8 mouse cellular contexts compared by ENCODE assay signal in the genomic region with DNA sequence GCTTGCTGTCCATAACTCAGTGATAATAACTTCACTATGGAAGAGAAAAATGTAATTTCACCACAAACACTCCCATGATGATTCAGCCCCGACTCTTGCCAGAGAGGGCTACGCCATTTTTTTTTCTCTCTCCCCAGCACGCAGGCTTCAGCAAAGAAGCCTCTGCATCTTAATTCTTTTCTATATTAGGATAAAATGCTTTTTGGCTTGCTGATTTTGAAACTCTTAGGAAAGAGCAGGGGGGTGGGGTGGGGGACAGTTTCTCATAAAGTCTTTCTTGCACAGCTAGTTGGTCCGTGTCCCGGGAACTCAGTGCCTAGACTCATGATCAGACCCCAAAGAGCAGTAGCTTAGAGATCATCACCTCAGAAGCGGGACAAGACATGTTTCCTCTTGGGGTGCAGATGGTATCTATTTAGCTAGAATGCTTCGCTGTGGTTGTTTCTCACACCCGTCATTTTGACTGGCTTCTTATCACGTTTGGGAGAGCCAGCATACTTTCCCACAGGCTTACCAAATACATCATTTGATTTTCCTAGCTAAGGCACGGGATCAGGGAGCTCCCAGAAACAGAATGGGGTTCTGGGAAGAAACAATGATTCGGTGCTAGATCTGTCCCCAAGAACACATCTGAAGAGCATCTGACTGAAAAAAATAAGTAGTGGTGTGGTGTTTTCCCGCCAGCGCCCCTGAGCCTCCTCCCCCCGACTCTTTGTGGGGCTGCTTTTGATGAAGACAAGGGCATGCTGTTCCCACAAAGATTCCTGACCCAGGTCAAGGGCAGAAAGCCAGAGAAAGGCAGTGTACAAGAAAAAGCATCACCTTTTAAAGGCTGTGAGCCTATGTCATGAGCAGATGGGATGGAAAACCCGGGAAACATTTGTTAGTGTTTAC.
DNase-seq lines count a peak whose midpoint lies in the region; ATAC-seq lines count a peak whose summit lies in the region.

No protein-coding gene starts in this region.

- no peaks in the 10 kb centered on the region for H3K36me3 ChIP-seq in kidney, embryonic 16.5 days (ENCODE audit: insufficient read depth, low read length)
- H3K36me3 ChIP-seq in hindbrain, embryonic 12.5 days = no peaks in the 10 kb centered on the region
- no peaks in the 10 kb centered on the region for H3K36me3 ChIP-seq in neural tube, embryonic 11.5 days (ENCODE audit: control insufficient read depth, insufficient read depth, low read length)

- H3K4me2 ChIP-seq in kidney, embryonic 16.5 days (replicated peaks; ENCODE audit: low read depth, low read length) = peak overlapping the region; percentile 30; the same call in 1 of the 2 replicates
- no peak overlapping the region for H3K4me2 ChIP-seq in hindbrain, embryonic 12.5 days (replicated peaks)
- no peak overlapping the region for H3K4me2 ChIP-seq in neural tube, embryonic 11.5 days (ENCODE audit: low read depth)

- no peaks in the 10 kb centered on the region for H3K4me1 ChIP-seq in kidney, embryonic 16.5 days (ENCODE audit: insufficient read depth, low read length)
- H3K4me1 ChIP-seq in hindbrain, embryonic 12.5 days = peaks cover 14% of the 10 kb centered on the region
- H3K4me1 ChIP-seq in neural tube, embryonic 11.5 days (ENCODE audit: control insufficient read depth, insufficient read depth, low read length) = peaks cover 4% of the 10 kb centered on the region; the same call in 1 of the 2 replicates

- H3K9ac ChIP-seq in kidney, embryonic 16.5 days (replicated peaks; ENCODE audit: low read length) = no peak overlapping the region
- no peak overlapping the region for H3K9ac ChIP-seq in hindbrain, embryonic 12.5 days
- H3K9ac ChIP-seq in neural tube, embryonic 11.5 days (ENCODE audit: low read length) = no peak overlapping the region

- H3K9me3 ChIP-seq in kidney, embryonic 16.5 days (ENCODE audit: low read length) = no peaks in the 10 kb centered on the region
- no peaks in the 10 kb centered on the region for H3K9me3 ChIP-seq in hindbrain, embryonic 12.5 days (replicated peaks)
- no peaks in the 10 kb centered on the region for H3K9me3 ChIP-seq in neural tube, embryonic 11.5 days (ENCODE audit: control insufficient read depth, low read length)

- no peaks in the 10 kb centered on the region for H3K27me3 ChIP-seq in kidney, embryonic 16.5 days (ENCODE audit: insufficient read depth, low read length)
- no peaks in the 10 kb centered on the region for H3K27me3 ChIP-seq in hindbrain, embryonic 12.5 days
- H3K27me3 ChIP-seq in neural tube, embryonic 11.5 days (ENCODE audit: control insufficient read depth, insufficient read depth, low read length) = no peaks in the 10 kb centered on the region

- no peak for DNase-seq in kidney, adult 18-20 months
- peak; percentile 85 for DNase-seq in fibroblast of lung, adult 2 months (ENCODE audit: low read depth)
- no peak for DNase-seq in neural tube, embryonic 11.5 days (ENCODE audit: low spot score)
- DNase-seq in thymus, postnatal 0 days (ENCODE audit: low spot score) = no peak
- DNase-seq in cerebellum, adult 9-10 months = no peak

- H3K27ac ChIP-seq in kidney, embryonic 16.5 days (ENCODE audit: low read length) = peak overlapping the region; percentile 57; the same call in 1 of the 2 replicates
- H3K27ac ChIP-seq in hindbrain, embryonic 12.5 days = peak overlapping the region; percentile 25; the same call in 1 of the 2 replicates
- H3K27ac ChIP-seq in neural tube, embryonic 11.5 days (ENCODE audit: low read depth, low read length) = 0 out of 2 replicates have a peak overlapping the region, but pooled peaks have one; percentile 8

- H3K4me3 ChIP-seq in kidney, embryonic 16.5 days (ENCODE audit: low read length) = no peak overlapping the region
- no peak overlapping the region for H3K4me3 ChIP-seq in hindbrain, embryonic 12.5 days
- no peak overlapping the region for H3K4me3 ChIP-seq in neural tube, embryonic 11.5 days (ENCODE audit: low read depth, low read length)

- WGBS in kidney, embryonic 16.5 days = 61% methylated on average over 15 of the region's 15 CpGs
- WGBS in hindbrain, embryonic 12.5 days = 62% methylated on average over 15 of the region's 15 CpGs
- WGBS in neural tube, embryonic 11.5 days = 72% methylated on average over 15 of the region's 15 CpGs

- ATAC-seq in kidney, embryonic 16.5 days (ENCODE audit: low FRiP score, low TSS enrichment) = no peak
- ATAC-seq in hindbrain, embryonic 12.5 days (ENCODE audit: low FRiP score) = no peak
- no peak for ATAC-seq in neural tube, embryonic 11.5 days (ENCODE audit: insufficient read depth, low FRiP score, low TSS enrichment)
- ATAC-seq in inflammation-experienced regulatory T-cells, adult 6 months = no peak
